Comparison of ENCODE assay signal across 17 mouse cellular contexts in genomic region chr6:81756242-81756641, GRCm38 (mm10).
"Had no signal": no experiment of that assay in that cellular context is flagged by ENCODE, and none has a peak within 500 bp of the region (broad histone marks: within the 10 kb centered on the region; RNA-seq: fewer than 3 reads in every experiment).

No protein-coding gene starts in this region.

- H3K27ac ChIP-seq: midbrain, embryonic 10.5 days; midbrain, embryonic 13.5 days; midbrain, embryonic 15.5 days; neural tube, embryonic 13.5 days; neural tube, embryonic 15.5 days had no signal

- H3K9me3 ChIP-seq: midbrain, embryonic 10.5 days; midbrain, embryonic 13.5 days; midbrain, embryonic 15.5 days; neural tube, embryonic 13.5 days; neural tube, embryonic 15.5 days had no signal

- H3K9ac ChIP-seq: lung, embryonic 14.5 days; midbrain, embryonic 13.5 days; midbrain, embryonic 15.5 days; neural tube, embryonic 13.5 days; neural tube, embryonic 15.5 days had no signal

- H3K4me2 ChIP-seq: lung, embryonic 14.5 days; midbrain, embryonic 13.5 days; midbrain, embryonic 15.5 days; neural tube, embryonic 13.5 days; neural tube, embryonic 15.5 days had no signal

- H3K27me3 ChIP-seq: midbrain, embryonic 13.5 days; midbrain, embryonic 15.5 days; neural tube, embryonic 13.5 days; neural tube, embryonic 15.5 days had no signal

- DNase-seq: lung, adult 18-20 months; lung, postnatal 10 days; lung, postnatal 4 days; right cerebral cortex, adult 18-20 months; right cerebral cortex, postnatal 25 days; right cerebral cortex, postnatal 4 days; spleen, adult 18-20 months; thymus, adult 18-20 months; thymus, postnatal 14 days; thymus, postnatal 36 days had no signal

- ATAC-seq: midbrain, embryonic 13.5 days; midbrain, embryonic 15.5 days had no signal

- H3K4me1 ChIP-seq: midbrain, embryonic 10.5 days; midbrain, embryonic 15.5 days; neural tube, embryonic 15.5 days had no signal

- H3K36me3 ChIP-seq: midbrain, embryonic 10.5 days; midbrain, embryonic 13.5 days; midbrain, embryonic 15.5 days; neural tube, embryonic 13.5 days; neural tube, embryonic 15.5 days had no signal

- H3K4me3 ChIP-seq: midbrain, embryonic 10.5 days; midbrain, embryonic 13.5 days; midbrain, embryonic 15.5 days; myocyte; neural tube, embryonic 13.5 days; neural tube, embryonic 15.5 days had no signal
